Mouse (Mus musculus) midbrain, embryonic 12.5 days (tissue): Measurements from ENCODE around the gene Trim65. TPM values are rescaled to one million over a fixed set of nuclear protein-coding genes. Genes with fewer than 3 reads are reported as not detected.

Source experiments
- ATAC-seq: fragments of 200-750 bp; cut with Nextera tagmentation; 2 replicates; pipeline ENCODE4 v1.8.0; 2017; ENCODE audit warnings: low read depth, moderate TSS enrichment, moderate library complexity; ENCODE audit not compliant: low FRiP score
- H3K27ac ChIP-seq: fragments of 300-500 bp; sonication (generic); replicated peaks from 2 replicates; pipeline ENCODE4 v1.5.1; 2016; ENCODE audit warnings: mild to moderate bottlenecking
- H3K27me3 ChIP-seq: fragments of 300-500 bp; sonication (generic); 2 replicates; pipeline ENCODE4 v1.6.1; 2016; ENCODE audit warnings: mild to moderate bottlenecking
- H3K36me3 ChIP-seq: fragments of 300-500 bp; sonication (generic); 2 replicates; pipeline ENCODE4 v1.6.1; 2016
- H3K4me1 ChIP-seq: fragments of 300-500 bp; sonication (generic); 2 replicates; pipeline ENCODE4 v1.6.1; 2016
- H3K4me2 ChIP-seq: fragments of 300-500 bp; sonication (generic); replicated peaks from 2 replicates; pipeline ENCODE4 v1.6.1; 2016; ENCODE audit warnings: mild to moderate bottlenecking, moderate library complexity
- H3K4me3 ChIP-seq: fragments of 300-500 bp; sonication (generic); 2 replicates; pipeline ENCODE4 v1.5.1; 2016; ENCODE audit warnings: mild to moderate bottlenecking
- H3K9ac ChIP-seq: fragments of 300-500 bp; sonication (generic); replicated peaks from 2 replicates; pipeline ENCODE4 v1.6.1; 2016; ENCODE audit warnings: mild to moderate bottlenecking, moderate library complexity
- H3K9me3 ChIP-seq: fragments of 300-500 bp; sonication (generic); 2 replicates; pipeline ENCODE4 v1.6.1; 2016; ENCODE audit warnings: mild to moderate bottlenecking
- WGBS: fragments of 180-500 bp; shearing (Covaris S2); methylation state at CpG from one replicate; pipeline ENCODE4 v1.1.7; 2016; 5-methylcytosine and 5-hydroxymethylcytosine counted together
- polyA plus RNA-seq: library from polyadenylated mRNA; unstranded; fragments of >200 nt; fragmentation: Nextera tagmentation; extraction: Ambion mirVana; gene quantifications from 2 replicates; pipeline ENCODE4 v1.2.1, GENCODE M21; 2016

Gene Trim65
- polyA plus RNA-seq, result 1.3 and 1.7 TPM in 2 replicates

DNA sequence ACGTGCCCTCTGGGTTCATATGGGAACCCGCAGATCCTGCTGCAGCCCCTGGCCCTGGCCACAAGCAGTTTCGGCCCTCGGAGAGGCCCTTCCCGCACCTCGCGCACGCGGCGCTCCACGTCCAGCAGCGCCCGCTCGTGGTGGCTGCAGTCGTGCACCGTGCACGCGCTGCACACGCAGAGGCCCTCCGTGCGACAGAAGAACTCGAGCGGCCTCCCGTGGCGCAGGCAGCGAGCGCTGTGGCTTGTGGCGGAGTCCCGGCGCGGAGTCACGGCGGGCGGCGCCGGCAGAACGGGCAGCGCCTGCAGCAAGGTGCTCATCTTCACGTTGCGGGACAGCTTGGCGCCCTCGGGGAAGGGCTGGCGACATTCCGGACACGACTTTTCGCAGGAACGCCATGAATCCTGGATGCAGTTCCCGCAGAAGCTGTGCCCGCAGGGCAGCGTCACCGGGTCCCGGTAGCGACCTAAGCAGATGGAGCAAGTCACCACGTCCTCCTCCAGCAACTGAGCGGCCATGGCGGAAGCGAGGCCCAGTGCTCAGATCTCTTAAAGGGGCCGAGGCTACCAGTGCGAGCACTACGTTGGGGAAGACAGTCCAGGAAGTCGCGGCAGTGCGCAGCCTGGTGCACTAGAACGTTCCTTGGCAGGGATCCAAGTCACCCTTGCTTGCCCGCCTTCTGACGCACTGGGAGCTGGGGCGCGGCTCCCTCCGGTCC is at the start of gene Trim65:
Trim65 (minus strand) TSS at position 641 of the 718 bp plus-strand sequence.
- H3K36me3 ChIP-seq, result peaks cover 45% of the 10 kb centered on the region
- H3K9me3 ChIP-seq, result no peaks in the 10 kb centered on the region
- H3K4me2 ChIP-seq, result peak within 1 kb of the TSS; percentile 78
- 2% methylated on average over 69 of the region's 69 CpGs for WGBS
- peaks cover 33% of the 10 kb centered on the region for H3K4me1 ChIP-seq
- H3K27ac ChIP-seq, result peak within 1 kb of the TSS; percentile 85
- peak; percentile 81 for ATAC-seq
- H3K9ac ChIP-seq, result peak within 1 kb of the TSS; percentile 68
- peak within 1 kb of the TSS; percentile 54 for H3K4me3 ChIP-seq
- H3K27me3 ChIP-seq, result peaks cover 31% of the 10 kb centered on the region; the same call in 1 of the 2 replicates

DNA sequence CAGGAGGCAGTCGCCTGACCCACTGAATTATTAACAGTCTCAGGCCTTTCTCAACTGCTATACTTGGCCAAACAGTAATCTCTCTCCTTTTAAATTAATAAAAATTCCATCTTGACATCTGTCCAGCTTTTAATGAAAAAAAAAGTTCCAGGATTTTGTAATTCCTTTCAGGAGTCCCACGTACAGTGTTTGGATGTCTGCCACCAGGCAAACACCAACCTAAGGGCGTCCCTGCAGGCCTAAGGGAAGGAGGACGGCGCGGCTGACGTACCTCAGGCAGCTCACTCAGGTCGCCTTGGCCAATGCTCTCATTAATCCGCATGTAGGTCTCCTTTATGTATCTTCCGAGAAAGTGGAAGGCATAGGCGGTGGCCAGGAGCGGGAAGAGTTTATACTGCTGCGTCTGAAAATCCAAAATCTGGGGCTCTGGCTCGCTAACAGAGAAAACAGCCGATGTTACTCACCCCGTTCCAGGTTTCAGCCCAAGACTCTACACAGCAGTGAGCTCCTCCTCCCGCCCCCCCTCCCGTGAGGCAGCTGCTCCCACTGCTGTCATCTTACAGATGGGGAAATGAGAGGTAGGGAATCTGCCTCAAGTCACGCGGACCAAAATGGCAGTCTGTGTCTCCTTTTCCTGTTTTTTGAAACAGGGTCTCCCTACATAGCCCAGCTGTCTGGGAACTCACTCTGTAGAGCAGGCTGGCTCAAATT is 47.6 kb upstream of the Trim65 start:
- no peak for ATAC-seq
- Histone ChIP-seq H3K4me2 (no peak overlapping the region), H3K9ac (no peak overlapping the region), H3K27ac (no peak overlapping the region), H3K4me1 (no peaks in the 10 kb centered on the region), H3K36me3 (peaks cover 83% of the 10 kb centered on the region), H3K4me3 (no peak overlapping the region), H3K9me3 (no peaks in the 10 kb centered on the region), H3K27me3 (no peaks in the 10 kb centered on the region)
- 90% methylated on average over 20 of the region's 20 CpGs for WGBS

- H3K9ac ChIP-seq, result no peak overlapping the region
- no peak overlapping the region for H3K4me2 ChIP-seq
- H3K4me3 ChIP-seq, result no peak overlapping the region
- ATAC-seq, result no peak
- H3K27me3 ChIP-seq, result no peaks in the 10 kb centered on the region
- no peaks in the 10 kb centered on the region for H3K9me3 ChIP-seq
- 84% methylated on average over 7 of the region's 7 CpGs for WGBS
- H3K36me3 ChIP-seq, result peaks cover 90% of the 10 kb centered on the region
- H3K27ac ChIP-seq, result no peak overlapping the region
- no peaks in the 10 kb centered on the region for H3K4me1 ChIP-seq
Measured at GRCm38 (mm10) chr11:116176010-116176409, 45.1 kb upstream of the Trim65 start.

GRCm38 (mm10) chr11:116174775-116175448 is 44.0 kb upstream of the Trim65 start:
- Histone ChIP-seq H3K27ac (no peak overlapping the region), H3K4me3 (no peak overlapping the region), H3K4me2 (no peak overlapping the region), H3K9ac (no peak overlapping the region), H3K27me3 (no peaks in the 10 kb centered on the region), H3K9me3 (no peaks in the 10 kb centered on the region), H3K4me1 (no peaks in the 10 kb centered on the region), H3K36me3 (peaks cover 79% of the 10 kb centered on the region)
- WGBS, result 88% methylated on average over 22 of the region's 22 CpGs
- ATAC-seq, result no peak

DNA sequence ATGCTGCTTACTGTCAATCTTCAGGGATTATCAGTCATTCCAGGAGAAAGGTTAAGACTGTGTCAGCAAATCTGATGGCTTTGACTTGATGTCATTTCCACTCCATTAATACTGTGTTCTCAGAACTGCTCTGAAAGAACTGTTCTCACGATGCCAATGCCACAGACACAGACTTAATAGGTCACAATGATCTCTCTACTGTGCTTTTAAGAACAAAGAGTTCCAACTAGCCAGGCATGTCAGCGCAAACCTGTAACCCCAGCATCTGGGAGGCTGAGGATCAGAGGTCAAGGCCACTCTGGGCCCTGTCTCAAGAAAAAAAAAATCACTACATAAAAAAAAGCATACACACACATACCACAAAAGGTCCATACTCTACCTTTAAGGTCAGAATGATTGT is 41.0 kb upstream of the Trim65 start:
- peaks cover 53% of the 10 kb centered on the region for H3K36me3 ChIP-seq
- peaks cover 6% of the 10 kb centered on the region for H3K4me1 ChIP-seq
- WGBS, result 88% methylated on average over 2 of the region's 2 CpGs
- H3K27me3 ChIP-seq, result no peaks in the 10 kb centered on the region
- no peak overlapping the region for H3K4me2 ChIP-seq
- no peak overlapping the region for H3K4me3 ChIP-seq
- no peak for ATAC-seq
- no peak overlapping the region for H3K9ac ChIP-seq
- H3K9me3 ChIP-seq, result no peaks in the 10 kb centered on the region
- H3K27ac ChIP-seq, result no peak overlapping the region

DNA sequence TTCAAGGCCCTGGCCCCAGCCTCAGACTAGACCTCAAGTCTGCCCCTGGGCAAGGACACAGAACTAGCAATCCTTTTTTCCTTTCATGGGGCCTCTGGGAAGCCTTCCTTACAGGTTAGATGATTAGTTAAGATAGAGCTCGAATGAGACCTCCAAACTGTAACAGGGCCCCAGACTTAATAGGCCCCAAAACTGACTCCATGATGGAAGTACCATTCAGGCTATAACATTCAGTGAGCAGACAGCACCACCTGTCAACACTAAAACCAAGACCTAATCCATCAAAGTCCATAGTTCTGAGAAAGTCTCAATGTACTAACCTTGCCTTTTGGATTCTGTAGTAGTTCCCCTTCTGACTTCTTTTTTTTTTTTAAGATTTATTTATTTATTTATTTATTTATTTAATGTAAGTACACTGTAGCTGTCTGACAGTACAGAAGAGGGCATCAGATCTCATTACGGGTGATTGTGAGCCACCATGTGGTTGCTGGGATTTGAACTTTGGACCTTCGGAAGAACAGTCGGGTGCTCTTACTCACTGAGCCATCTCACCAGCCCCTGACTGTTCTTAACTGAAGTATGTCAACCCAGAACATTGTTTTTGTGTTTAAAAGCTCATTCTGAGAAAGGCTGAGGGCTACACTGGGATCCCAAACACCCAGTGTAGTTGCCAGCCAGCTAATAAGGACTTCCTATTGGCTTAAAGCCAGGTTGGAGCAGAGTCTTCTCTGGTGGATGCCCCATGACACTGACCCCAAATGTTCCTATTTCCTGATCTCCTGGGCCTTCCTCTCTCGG is 39.3 kb upstream of the Trim65 start:
- Histone ChIP-seq H3K4me2 (no peak overlapping the region), H3K4me3 (no peak overlapping the region), H3K9me3 (no peaks in the 10 kb centered on the region), H3K27me3 (no peaks in the 10 kb centered on the region), H3K9ac (no peak overlapping the region), H3K36me3 (peaks cover 48% of the 10 kb centered on the region), H3K27ac (no peak overlapping the region), H3K4me1 (peaks cover 15% of the 10 kb centered on the region)
- ATAC-seq, result no peak
- 90% methylated on average over 5 of the region's 5 CpGs for WGBS

GRCm38 (mm10) chr11:116169214-116169613 is 38.3 kb upstream of the Trim65 start:
- WGBS, result 80% methylated on average over 3 of the region's 3 CpGs
- H3K36me3 ChIP-seq, result peaks cover 46% of the 10 kb centered on the region
- ATAC-seq, result no peak

GRCm38 (mm10) chr11:116167884-116168439 is 37.0 kb upstream of the Trim65 start, which contains the start of gene Fbf1:
TSS of gene Fbf1 (minus strand) at chr11:116168166.
- Histone ChIP-seq H3K36me3 (peaks cover 46% of the 10 kb centered on the region), H3K9ac (peak within 1 kb of the TSS; percentile 89), H3K4me3 (peak within 1 kb of the TSS; percentile 78), H3K9me3 (no peaks in the 10 kb centered on the region), H3K27ac (peak within 1 kb of the TSS; percentile 93), H3K4me2 (peak within 1 kb of the TSS; percentile 82), H3K4me1 (peaks cover 22% of the 10 kb centered on the region), H3K27me3 (no peaks in the 10 kb centered on the region)
- ATAC-seq, result peak; percentile 98
- WGBS, result under 1% methylated on average over 40 of the region's 40 CpGs

More at GRCm38 (mm10) chr11:116169214-116169613, 38.3 kb upstream of the Trim65 start:
- Histone ChIP-seq H3K27ac (no peak overlapping the region), H3K9ac (no peak overlapping the region), H3K4me3 (no peak overlapping the region), H3K4me1 (peaks cover 15% of the 10 kb centered on the region), H3K4me2 (no peak overlapping the region), H3K9me3 (no peaks in the 10 kb centered on the region), H3K27me3 (no peaks in the 10 kb centered on the region)

DNA sequence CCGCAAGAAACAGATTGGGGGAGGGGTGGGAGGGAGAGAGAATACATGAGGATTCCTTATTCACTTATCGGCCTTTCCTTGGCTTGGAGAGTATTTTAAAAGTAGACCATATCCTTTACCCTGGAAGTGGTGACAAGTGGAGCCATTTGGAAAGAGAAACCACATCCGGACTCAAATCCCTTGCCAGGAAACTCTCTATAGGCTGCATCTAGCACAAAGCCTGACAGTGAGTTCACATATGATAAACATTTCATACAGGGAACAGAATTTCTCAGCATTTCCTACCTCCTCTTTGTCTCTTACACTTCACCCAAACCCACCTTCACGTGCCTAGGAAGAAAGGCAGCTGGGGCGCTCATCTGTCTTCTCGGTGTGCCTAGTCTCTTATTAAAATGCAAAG is 36.3 kb upstream of the Trim65 start:
- peak overlapping the region; percentile 89 for H3K9ac ChIP-seq
- no peaks in the 10 kb centered on the region for H3K9me3 ChIP-seq
- H3K36me3 ChIP-seq, result peaks cover 39% of the 10 kb centered on the region
- 9% methylated on average over 6 of the region's 6 CpGs for WGBS
- peak overlapping the region; percentile 82 for H3K4me2 ChIP-seq
- H3K4me1 ChIP-seq, result peaks cover 22% of the 10 kb centered on the region
- no peak for ATAC-seq
- peak overlapping the region; percentile 78 for H3K4me3 ChIP-seq
- no peaks in the 10 kb centered on the region for H3K27me3 ChIP-seq
- peak overlapping the region; percentile 93 for H3K27ac ChIP-seq

- Histone ChIP-seq H3K9ac (no peak overlapping the region), H3K27ac (no peak overlapping the region), H3K4me3 (no peak overlapping the region), H3K9me3 (no peaks in the 10 kb centered on the region), H3K4me2 (no peak overlapping the region), H3K36me3 (peaks cover 67% of the 10 kb centered on the region), H3K4me1 (peaks cover 18% of the 10 kb centered on the region), H3K27me3 (no peaks in the 10 kb centered on the region)
- WGBS, result 34% methylated on average over 9 of the region's 9 CpGs
- ATAC-seq, result no peak
Measured at GRCm38 (mm10) chr11:116163002-116163401, 32.1 kb upstream of the Trim65 start.

DNA sequence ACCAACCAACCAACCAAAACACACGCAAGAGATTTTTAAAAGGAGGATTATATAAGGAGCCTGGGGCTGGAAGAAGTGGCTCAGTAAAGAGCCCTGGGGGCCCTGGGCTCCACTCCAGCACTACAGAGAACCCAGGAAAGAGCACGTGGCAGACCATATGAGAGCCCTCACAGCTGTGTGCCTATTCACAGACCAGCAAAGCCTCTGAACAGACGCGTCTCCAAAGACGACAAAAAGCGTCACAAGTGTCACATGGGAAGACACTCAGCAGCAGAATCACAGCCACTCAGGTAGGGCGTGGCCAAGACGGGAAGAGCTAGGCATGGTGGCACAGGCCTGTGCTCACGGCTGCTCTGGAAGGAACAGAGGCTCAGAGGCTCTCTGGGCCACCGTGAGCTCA is 31.2 kb upstream of the Trim65 start:
- no peak for ATAC-seq
- Histone ChIP-seq H3K4me2 (no peak overlapping the region), H3K36me3 (peaks cover 74% of the 10 kb centered on the region), H3K27me3 (no peaks in the 10 kb centered on the region), H3K4me3 (no peak overlapping the region), H3K9me3 (no peaks in the 10 kb centered on the region), H3K27ac (no peak overlapping the region; the same call in 1 of the 2 replicates), H3K9ac (no peak overlapping the region), H3K4me1 (peaks cover 18% of the 10 kb centered on the region)
- 80% methylated on average over 10 of the region's 10 CpGs for WGBS
